Mouse (Mus musculus) lung, postnatal 4 days (tissue): Measurements from ENCODE around the gene Dmrt1.
"Not testable (repeated sequence)": the region's sequence is repeated elsewhere in the genome, so short reads cannot be mapped to it uniquely, and the experiment has no call there.

Source experiments
- DNase-seq, 2 experiments: peaks; one replicate each; pipeline ENCODE4 v3.0.0; 2021

Dmrt1 gene

DNA sequence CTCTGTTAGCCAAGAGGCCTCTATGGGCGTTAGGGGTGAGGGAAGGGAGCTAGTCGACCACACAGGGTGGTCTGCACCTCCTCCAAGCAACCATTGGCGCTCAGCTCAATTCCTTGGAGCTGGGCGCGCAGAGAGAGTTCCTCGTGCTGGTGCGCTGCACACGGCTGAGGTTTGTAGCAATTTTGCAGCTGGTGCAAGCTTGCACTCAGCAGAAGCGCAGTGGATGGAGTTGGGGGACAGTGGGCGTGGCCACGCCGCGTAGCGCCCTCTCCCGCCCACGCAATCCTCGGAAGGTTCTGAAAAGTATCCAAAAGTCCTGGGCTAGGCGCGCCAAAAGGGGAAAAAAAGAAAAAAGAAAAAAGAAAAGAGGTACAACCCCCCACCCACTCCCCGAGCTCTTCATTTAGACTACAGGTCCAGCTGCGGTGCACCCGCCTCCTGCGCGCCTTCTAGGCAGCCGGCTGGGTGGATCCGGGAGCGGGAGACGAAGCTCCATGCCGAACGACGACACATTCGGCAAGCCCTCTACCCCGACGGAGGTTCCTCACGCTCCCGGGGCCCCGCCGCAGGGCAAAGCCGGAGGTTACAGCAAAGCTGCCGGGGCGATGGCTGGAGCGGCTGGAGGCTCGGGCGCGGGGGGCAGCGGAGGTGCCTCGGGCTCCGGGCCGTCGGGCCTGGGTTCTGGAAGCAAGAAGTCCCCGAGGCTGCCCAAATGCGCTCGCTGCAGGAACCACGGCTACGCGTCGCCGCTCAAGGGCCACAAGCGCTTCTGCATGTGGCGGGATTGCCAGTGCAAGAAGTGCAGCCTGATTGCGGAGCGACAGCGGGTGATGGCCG is at the start of gene Dmrt1:
Gene Dmrt1, plus strand, starts transcription at position 259 of the 837 bp plus-strand sequence.
- DNase-seq: no peak

DNA sequence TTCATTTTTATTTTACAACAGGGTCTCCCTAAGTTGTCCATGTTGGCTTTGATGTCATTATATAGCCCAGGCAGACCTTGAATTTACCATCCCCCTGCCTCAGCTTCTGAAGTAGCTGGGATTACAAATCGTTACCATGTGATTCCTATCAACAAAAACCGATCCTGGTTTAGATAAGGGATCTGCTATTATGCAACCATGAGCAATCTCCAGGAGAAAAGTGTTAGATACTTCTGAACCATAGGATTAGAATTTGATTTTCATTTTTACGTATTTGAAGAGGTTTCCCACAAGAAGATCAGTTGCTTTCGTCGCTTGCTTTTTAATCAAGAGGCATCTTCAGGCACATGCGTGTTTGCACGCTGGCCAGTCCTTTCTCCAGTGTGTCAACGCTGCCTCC is 44.7 kb upstream of the Dmrt1 start:
- DNase-seq: no peak

DNA sequence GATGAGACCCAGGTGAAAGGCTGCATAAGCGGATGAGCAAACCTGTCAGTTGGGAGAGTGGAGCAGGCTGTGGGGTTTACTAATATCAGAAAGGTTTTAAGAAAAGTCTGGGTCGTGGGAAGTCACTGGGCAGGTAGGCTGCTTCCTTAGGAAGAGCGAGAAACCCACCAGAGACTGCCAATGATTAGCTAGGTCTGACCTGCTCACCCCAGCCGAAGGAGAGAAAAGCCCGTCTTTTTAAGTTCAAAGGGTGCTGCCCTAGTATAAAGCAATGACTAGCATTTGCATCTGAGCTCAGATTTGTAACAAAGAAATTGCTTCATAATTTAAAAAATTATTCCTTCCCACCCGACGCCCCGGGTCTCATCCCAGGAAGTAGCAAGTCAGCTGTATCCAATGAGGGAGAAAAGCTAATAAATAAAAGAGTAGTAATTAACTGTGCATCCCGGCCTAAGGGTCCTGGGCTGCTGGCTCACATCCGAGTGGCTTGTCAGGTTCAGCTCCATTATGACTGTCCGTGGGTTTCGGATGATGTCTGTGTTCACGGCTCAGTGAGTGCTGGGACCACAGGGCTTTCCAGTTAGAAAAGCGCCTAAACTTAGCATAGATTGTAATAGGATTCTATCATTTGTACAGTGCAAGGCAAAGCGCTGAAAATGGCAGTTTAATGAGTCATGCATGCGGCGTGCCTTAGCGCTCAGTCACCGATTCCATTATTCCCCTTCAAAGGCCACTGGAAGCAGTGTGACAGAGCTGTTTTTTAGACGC is 43.7 kb upstream of the Dmrt1 start:
- no peak for DNase-seq

DNA sequence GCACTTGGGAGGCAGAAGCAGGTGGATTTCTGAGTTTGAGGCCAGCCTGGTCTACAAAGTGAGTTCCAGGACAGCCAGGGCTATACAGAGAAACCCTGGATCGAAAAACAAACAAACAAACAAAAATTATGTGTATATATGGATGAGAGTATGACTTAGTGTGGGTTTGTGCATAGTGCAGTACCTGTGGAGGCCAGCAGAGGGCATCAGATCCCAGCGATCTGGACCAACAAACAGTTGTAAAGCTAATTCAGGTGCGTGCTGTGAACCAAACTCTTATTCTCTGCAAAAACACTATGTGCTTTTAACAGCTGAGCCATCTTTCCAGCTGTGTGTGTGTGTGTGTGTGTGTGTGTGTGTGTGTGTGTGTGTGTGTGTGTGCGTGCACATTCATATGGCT is 29.6 kb upstream of the Dmrt1 start:
- not testable (repeated sequence) for DNase-seq

DNA sequence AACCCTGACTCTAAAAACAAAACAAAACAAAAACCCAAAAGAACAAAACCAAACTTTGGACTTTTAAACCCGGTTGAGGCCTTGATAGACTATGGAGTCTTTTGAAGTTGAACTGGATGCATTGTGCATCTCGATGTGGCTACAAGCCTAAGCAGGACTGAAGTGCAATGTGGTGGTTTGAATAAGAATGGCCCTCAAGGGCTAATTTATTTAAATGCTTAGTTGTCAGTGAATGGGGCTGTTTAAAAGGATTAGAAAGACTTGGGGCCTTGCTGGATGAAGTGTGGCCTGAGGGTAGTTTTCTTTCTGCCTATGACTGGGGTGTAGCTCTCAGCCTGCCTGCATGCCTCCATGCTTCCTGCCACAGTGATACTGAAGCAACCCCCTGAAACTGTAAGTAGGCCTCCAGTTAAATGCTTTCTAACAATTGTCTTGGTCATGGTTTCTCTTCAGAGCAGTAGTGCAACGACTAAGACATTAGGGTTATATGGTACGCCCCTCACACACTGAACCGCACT is 26.2 kb upstream of the Dmrt1 start:
- no peak for DNase-seq

DNA sequence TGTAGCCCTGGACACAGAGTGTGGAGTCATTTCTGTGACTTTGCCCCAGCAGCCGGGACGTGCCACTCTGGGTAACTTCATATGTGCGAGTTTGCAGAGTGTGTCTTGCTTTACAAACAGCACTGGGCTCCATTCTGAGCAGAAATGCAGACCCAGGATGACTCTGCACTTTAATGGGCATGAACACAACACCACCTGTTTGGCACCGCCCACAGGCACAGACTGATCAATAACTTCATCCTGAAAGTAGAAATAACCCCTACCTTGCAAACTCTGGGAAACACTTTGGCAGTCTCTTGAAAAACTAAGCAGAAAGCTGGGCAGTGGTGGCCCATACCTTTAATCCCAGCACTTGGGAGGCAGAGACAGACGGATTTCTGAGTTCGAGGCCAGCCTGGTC is 24.6 kb upstream of the Dmrt1 start:
- no peak for DNase-seq

DNA sequence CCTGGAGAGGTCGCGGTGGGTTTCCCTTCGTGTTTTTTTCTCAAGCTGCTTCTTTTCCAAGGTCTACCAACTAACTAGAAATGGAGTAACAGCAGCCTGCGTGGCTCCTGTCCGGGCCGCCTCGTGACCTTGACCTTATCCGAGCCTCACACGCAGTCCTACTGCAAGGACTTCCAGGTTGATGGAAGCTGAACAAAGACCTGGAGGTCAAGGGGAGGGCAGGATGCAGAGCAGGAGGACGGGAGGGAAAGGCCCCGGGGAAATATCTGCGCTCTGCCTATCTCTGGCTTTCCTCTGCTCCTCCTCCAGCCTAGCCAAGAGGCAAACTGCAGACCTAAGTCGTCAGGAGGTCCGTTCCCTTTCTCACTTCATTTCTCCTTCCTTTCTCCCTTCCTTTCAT is 18.9 kb upstream of the Dmrt1 start:
- no peak for DNase-seq

DNA sequence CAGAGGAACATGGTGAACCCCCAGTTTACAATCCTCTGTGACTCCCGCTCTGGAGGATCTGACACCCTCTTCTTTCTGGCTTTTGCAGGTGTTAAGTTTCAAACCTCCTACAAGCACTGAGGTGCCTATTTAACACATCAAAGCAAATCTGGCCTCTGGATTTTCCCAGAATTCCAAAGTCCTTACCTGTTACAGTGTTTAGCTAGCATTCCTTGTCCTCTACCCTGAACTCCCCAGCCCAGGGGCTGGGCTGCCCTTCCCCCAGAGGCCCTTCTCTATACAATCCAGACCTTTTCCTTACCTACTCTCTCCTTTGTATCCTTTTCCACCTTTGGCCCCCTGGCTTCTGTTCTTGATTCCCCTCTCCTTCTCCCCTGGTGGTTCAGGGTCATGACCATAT is 18.1 kb upstream of the Dmrt1 start:
- no peak for DNase-seq

DNA sequence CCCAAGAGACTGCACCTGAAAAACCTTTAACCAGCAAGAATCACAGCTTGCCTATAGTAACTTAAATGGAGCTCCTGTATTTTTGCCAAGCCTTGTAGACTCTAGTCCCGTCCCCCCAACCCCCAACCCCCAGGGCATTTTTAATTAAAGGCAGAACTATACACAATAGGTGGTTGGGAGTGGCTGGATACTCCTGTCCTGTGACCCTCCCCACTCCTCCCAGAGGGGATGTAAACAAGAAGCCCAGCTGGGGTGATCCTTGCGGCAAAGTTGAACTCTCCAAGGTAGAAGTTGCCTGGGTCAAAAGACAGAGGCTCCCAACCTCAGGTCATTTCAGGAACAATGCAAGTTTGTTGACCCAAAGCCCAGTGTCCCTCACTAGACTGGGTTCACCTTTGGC is 16.9 kb upstream of the Dmrt1 start:
- no peak for DNase-seq

DNA sequence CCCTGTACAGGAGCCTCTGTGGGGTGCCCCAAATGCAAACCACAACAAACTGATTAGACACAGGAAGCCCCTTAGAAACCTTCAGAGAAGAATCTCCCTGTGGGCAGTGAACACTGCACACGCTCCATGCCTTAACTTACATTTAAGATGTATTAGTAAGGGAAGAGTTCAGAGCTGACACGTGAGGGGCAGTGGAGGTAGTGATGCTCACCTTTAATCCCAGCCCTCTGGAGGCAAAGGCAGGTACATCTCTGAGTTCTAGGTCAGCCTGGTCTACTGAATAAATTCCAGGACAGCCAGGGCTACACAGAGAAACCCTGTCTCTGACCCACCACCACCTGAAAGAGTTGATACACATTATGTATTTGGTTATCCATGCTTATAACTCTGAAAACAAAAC is 15.9 kb upstream of the Dmrt1 start:
- no peak for DNase-seq

DNA sequence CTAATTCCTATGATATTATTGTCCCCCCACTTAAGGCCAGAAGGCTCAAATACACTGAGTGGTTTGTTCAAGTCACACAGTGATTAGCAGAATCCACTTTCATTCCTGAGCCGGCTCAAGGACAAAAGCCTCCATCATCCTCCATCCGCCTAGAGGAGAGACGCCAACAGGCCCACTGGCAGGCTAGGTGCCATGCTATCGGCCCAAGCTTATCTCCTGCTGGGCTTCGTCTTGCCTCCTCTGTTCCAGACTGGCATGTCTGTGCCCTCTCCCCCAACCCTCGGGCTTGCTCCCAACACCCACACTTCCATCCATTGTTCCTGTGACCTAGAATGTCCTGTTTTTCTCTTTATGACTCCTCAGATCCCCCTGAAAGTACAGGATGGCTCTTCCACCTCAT is 8.0 kb upstream of the Dmrt1 start:
- DNase-seq: no peak

DNA sequence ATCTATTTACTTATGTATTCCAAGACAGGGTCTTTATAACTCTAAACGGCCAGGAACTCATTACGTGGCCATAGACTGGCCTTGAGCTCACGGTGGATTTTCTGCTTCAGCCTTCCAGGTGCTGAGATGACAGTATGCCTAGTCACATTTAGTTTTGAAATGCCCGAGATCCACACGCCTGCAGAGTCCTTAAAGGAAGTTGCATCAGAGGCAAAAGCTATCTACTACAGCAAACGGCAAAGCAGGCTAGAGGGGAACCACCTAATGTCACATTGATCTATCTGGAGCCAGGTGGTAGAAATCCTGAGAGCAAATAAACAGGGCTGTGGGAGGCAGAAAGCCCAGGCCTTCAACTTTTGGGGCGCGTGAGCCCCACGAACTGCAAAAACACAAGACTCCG is 540 bp upstream of the Dmrt1 start:
- no peak for DNase-seq

DNA sequence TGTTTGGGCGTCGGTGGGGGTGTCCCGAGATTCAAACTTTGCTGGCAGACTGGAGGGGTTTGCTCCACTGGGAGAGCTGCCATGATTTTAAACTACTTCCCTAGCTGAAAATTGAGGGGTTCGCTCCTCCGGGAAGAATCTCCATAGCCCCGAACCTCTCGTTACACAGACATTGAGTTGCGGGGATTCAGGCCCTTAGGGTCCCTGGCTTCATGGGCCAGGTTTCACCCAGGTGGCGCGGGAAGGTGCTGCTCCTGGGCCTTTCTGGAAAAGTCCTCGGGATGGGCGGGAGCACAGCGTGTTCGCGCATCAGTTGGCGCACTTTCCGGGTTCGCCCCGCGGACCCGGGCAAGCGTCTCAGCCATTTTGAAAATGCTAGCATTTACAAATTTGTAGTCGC is 1.2 kb downstream of the Dmrt1 start:
- DNase-seq: no peak

DNA sequence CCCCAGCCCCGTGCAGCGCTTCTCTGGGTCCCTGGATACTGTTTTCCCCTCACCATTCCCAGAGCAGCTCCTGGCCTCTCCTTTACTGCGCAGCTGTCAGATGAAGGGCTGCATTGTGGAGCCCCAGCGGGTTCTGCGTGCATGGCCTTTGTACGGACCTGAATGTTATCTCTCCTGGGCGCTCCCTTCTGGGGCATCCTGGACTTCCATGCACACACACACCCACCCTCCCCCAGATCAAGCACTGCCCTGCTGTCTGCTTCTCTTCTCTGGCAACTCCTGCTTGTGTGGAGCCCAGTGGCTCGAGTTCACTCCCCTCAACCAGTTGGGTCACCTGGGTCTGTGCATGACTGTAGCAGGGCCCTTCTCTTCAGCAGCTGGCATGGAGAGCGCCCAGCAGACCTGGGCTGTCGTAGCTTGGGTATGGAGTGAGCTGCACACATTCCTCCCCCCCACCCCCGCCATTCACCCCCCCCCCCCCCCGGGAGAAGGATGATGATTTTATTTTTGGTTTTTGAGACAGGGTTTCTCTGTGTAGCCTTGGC is 9.6 kb downstream of the Dmrt1 start:
- no peak for DNase-seq

DNA sequence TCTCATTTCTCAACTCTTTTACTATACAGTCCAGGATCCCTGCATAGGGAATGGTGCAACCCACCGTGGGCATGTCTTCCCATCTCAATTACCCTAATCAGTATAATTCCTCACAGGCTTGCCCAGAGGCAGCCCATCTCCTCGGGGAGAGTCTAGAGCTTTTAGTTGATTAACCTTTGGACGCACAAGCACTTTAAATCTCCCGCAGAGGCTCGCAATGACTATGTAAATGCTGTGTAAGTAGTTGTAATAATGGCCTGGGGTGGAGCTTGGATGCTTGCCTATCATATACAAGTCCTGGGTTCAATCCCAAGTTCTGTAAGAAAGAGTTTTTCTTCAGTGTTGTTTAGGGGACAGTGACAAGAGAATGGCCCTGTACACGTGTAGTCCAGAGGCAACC is 18.7 kb downstream of the Dmrt1 start:
- no peak for DNase-seq

DNA sequence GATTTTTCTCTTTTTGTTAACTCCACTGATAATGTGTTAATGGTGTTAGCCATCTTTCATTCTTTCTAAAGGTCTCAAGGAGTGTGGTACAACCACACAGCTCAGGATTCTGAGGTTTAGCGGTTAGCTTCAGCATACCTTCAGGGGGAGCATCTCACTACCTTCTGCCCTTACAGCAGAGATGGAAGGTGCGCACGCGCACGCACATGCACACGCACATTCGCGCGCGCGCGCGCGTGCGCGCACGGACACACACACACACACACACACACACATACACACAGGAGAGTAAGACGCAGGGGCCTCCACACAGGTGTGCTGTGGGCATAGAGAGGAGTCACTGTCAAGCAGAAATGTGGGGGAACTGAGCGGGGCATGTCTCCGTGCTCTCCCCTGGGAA is 20.3 kb downstream of the Dmrt1 start:
- no peak for DNase-seq

DNA sequence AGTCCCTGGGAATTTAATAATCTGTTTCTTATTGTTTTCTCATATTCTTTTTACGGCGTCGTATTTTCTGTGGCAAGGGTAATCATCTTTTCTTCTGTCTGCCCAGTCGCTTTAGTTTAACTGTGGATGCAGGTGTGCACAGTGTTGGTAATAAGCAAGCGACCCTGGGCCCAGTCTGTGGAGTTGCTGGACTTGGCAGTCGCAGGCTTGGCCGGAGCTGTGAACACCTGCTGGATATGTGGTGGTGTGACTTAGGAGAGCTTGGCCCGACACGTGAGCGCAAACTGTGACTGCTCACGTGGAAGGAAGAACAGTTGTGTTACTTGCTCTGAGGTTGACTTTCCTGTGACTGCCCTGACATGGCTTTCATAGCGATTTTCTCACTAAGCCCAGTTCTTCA is 24.3 kb downstream of the Dmrt1 start:
- no peak for DNase-seq

DNA sequence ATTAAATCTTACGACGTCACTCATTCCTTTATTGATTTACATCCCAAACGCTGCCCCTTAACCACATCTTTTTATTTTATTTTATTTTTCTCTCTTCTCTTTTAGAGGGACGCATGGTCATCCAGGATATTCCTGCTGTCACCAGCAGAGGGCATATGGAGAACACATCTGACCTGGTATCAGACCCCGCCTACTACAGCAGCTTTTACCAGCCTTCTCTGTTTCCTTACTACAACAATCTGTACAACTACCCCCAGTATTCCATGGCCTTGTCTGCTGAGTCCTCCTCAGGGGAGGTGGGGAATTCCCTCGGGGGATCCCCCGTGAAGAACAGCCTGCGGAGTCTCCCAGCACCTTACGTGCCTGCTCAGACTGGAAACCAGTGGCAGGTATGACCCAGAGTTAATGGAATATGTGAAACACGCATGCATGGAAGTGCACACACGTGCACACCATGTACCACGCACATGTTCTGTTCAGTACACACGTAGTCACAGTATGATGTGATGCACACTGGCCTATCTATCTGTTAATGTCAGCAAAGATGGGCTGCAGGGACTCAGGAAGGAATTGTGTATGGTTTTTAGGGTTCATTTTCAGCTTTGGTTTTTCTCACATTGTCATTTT is 40.4 kb downstream of the Dmrt1 start:
- peak in 1 of 2 experiments; percentile 51 for DNase-seq

DNA sequence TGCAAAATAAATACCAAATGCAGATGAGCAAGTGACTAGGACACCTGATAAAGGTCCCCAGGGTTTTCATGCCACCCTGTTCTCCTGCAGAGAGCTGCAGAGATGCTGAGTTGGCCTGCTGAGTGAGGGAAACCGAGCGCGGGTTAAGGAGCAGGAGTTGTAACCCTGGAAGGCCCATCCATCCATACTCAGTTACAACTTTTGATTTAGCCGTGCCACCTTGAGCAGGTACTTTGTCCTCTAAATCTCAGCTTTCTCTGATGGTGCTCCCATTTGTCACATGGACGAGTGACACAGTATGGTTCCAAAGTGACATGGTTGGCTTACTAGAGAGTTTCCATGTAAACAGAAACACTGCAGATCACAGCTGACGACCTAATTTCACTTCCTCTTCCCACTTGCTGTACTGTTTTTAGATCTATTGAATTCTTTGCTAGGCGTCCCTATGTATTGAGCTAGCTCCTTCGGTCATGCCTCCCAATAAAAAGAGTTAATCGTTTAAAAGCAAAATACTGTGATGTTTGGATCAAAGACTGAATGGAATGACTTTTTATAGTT is 41.7 kb downstream of the Dmrt1 start:
- no peak for DNase-seq

DNA sequence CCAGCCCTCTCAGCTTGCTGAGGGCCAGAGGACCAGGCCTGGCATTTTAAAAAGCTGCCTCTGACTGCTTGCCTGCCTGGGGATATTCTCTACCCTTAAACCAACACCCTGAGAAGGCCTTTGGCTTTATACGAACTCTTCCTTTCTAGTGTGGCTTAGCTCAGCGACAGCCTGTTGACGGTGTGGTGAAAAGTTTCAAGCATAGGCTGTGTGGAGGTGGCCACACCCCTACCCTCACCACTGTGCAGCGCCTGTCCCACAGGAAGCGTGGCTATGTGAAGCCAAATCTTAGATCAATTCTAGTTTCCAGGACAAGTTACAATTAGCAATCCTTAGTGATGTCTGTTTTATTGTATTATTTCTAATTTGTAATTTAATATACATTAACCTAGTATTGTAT is 44.9 kb downstream of the Dmrt1 start:
- no peak for DNase-seq

DNA sequence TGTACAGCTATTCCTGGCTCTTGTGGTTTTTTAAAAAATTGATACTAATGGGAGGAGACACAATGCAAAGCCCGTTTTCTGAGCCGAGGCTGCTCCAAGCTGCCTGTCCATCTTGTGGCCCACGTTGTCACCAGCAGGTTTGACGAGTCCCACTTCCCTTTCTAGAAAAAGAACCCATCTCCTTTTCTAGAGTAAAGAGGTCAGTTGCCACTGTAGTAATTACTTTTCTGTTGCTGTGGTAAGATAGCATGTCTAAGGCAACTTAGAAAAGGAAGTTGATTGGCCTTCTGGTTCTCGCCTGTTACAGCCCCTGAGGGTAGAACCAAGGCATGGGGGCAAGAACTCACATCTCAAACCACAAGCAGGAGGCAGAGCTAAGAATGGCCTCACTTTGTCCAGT is 45.6 kb downstream of the Dmrt1 start:
- DNase-seq: no peak

DNA sequence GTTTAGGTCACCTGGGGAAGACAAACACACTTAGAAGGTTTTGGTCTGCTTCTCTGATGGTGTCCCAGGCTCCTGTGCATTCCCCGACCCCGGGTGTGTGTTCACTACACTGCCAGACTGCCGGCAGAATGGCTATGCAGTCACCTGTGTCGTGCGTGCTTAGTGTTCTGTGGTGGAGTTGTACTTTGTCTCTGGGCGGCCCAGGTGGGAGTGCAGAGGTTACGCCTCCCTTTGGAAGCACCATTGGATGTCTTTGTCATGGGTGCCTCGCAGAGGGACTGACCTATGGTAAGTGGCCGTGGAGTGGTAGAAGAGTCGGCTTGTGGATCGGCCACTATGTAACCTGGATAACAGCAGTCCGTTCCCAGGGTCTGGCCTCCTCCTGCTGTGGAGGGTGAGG is 59.0 kb downstream of the Dmrt1 start:
- DNase-seq: no peak

DNA sequence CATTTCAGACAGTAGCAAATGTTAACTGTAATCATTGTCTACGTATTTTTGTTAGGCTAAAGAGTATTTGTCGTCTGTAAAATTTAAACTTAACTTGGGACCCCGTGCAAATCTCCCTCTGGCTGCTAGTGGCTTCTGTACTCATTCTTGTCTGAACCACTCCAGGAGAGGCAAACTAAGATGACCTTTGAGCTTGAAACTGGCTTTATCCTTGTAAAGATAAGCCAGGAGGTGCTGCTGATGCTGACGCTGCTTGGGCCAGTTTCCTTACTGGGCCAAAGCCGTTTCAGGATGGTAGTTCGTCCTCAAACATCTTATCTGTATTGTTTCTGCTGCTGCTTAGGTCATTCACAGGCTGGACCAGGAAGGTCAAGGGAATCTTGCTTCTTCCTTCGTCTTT is 64.4 kb downstream of the Dmrt1 start:
- no peak for DNase-seq
